Mouse (Mus musculus): ENCODE measurements around the gene Prm3. TPM values are rescaled to one million over a fixed set of nuclear protein-coding genes. Genes with fewer than 3 reads are reported as not detected.
"Not testable (repeated sequence)": the region's sequence is repeated elsewhere in the genome, so short reads cannot be mapped to it uniquely, and the experiment has no call there.

Gene Prm3
- polyA plus RNA-seq, 1 experiment from 2014 or later, result not detected

DNA sequence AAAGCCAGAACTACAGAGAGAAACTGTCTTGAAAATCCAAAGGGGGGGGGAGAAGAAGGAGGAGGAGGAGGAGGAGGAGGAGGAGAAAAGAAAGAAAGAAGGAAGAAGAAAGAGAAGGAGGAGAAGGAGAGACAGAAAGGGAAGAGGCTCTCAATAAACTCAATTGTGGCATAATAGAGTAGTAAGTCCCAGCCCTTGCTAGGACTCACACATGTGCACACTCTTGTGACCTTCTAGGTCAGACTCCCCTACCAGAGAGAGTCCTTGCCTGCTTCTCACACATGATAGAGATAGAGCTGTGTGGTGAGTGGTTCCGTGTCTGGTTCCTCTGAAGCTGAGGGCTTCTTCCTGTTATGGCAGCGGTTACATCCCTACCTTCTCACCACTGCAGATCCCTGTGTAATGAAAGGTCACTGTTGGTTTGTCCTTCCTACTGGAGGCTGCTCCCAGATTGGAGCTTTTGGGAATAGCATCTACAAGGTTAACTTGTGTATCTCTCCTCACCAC is 22.2 kb upstream of the Prm3 start, which contains the start of gene Gm11172:
Gene Gm11172 (plus strand): TSS at position 51 of the 507 bp plus-strand sequence.
- H3K9ac ChIP-seq (replicated peaks; ENCODE audit: low read depth, low read length), result no peak within 1 kb of the TSS
- no peak within 1 kb of the TSS for H3K4me2 ChIP-seq (ENCODE audit: low read length)
- H3K27me3 ChIP-seq (replicated peaks; ENCODE audit: control insufficient read depth, insufficient read depth, low read length), result no peaks in the 10 kb centered on the region
- ATAC-seq, result no peak
- H3K4me3 ChIP-seq (replicated peaks; ENCODE audit: low read length), result no peak within 1 kb of the TSS
- H3K4me1 ChIP-seq (replicated peaks; ENCODE audit: control insufficient read depth, insufficient read depth, low read length), result no peaks in the 10 kb centered on the region
- H3K27ac ChIP-seq (ENCODE audit: low read length), result no peak within 1 kb of the TSS
- 84% methylated on average over 2 of the region's 2 CpGs for WGBS
- no peaks in the 10 kb centered on the region for H3K9me3 ChIP-seq (ENCODE audit: control insufficient read depth, low read length)
- H3K36me3 ChIP-seq (ENCODE audit: control insufficient read depth, insufficient read depth), result no peaks in the 10 kb centered on the region

DNA sequence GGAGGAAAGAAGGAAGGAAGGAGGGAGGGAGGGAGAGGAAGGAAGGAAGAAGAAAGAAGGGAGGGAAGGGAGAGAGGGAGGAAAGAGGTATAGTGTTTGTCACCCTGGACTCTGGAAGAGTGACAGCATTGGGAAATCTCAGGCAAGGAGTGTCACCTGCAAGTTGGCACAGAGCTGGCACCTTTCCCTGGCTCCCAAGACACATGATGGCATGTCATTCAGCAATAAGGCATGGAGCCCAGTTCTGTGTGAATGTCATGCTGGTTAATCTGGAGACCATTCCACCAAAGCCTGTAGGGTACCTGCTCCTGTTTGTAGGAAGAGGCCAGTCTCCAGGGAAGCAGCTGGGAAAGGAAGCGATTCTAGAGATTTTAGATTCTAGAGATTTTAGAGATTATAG is 19.7 kb upstream of the Prm3 start:
- H3K4me2 ChIP-seq (ENCODE audit: low read length), result no peak overlapping the region
- no peak overlapping the region for H3K27ac ChIP-seq (ENCODE audit: low read length)
- no peak overlapping the region for H3K4me3 ChIP-seq (replicated peaks; ENCODE audit: low read length)
- H3K9ac ChIP-seq (replicated peaks; ENCODE audit: low read depth, low read length), result no peak overlapping the region
- 95% methylated on average over 1 of the region's 1 CpGs for WGBS
- no peaks in the 10 kb centered on the region for H3K4me1 ChIP-seq (replicated peaks; ENCODE audit: control insufficient read depth, insufficient read depth, low read length)
- H3K36me3 ChIP-seq (ENCODE audit: control insufficient read depth, insufficient read depth), result no peaks in the 10 kb centered on the region
- ATAC-seq, result no peak
- H3K27me3 ChIP-seq (replicated peaks; ENCODE audit: control insufficient read depth, insufficient read depth, low read length), result no peaks in the 10 kb centered on the region
- no peaks in the 10 kb centered on the region for H3K9me3 ChIP-seq (ENCODE audit: control insufficient read depth, low read length)

DNA sequence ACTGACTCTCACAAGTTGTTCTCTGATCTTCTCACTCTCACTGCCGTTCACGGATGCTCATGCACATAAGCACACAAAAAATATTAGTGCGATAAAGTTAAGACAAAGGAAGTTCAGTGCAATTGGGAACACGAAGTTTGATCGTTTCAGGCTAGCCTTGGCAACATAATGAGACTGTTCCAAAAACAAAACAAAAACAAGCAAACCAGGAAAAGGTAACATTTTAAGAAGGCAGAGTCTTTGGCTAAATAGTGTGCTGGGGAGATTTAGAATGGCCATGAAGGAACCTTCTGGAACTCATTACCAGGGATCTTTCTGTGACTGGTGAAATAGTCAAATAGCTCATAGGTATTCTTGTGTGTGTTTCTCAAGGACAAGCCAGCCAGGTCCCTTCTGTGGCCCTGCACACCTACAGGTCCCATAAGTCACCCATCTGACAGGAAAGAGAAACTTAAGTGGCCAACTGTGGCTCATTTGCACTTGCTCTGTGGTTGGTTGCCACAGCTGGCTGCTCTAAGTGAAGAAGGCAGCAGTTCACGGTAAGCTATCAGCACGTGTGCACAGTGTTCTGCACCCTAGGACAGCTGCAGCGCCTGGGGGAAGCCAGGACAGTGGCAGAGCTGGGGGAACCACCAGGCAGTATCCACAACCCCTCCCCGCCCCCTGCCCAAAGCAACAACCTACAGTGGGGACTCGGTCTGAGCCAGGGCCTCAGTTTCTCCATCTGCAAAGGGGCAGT is 15.2 kb upstream of the Prm3 start, which contains the start of gene Prm1:
Gene Prm1 (minus strand): TSS at position 51 of the 739 bp plus-strand sequence.
- 76% methylated on average over 10 of the region's 10 CpGs for WGBS
- Histone ChIP-seq H3K27me3 (replicated peaks; ENCODE audit: control insufficient read depth, insufficient read depth, low read length) (no peaks in the 10 kb centered on the region), H3K27ac (ENCODE audit: low read length) (no peak within 1 kb of the TSS), H3K9me3 (ENCODE audit: control insufficient read depth, low read length) (no peaks in the 10 kb centered on the region), H3K9ac (replicated peaks; ENCODE audit: low read depth, low read length) (no peak within 1 kb of the TSS), H3K4me1 (replicated peaks; ENCODE audit: control insufficient read depth, insufficient read depth, low read length) (no peaks in the 10 kb centered on the region), H3K36me3 (ENCODE audit: control insufficient read depth, insufficient read depth) (no peaks in the 10 kb centered on the region), H3K4me2 (ENCODE audit: low read length) (no peak within 1 kb of the TSS), H3K4me3 (replicated peaks; ENCODE audit: low read length) (no peak within 1 kb of the TSS)
- no peak for ATAC-seq

DNA sequence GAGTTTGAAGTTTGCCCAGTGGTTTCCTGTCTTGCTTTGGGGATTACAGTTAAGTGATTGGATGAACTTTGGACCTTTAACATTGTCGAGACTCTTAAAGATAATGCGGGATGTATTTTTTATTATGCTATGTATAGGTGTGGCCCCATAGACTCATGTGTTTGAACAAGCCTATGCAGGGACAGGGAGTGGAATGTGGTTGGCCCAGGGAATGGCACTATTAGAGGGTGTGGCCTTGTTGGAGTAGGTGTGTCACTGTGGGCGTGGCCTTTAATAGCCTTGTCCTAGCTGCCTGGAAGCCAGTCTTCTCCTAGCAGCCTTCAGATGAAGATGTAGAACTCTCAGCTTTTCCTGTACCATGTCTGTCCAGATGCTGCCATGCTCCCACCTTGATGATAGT is 11.7 kb upstream of the Prm3 start:
- H3K9me3 ChIP-seq (ENCODE audit: control insufficient read depth, low read length); ATAC-seq; H3K36me3 ChIP-seq (ENCODE audit: control insufficient read depth, insufficient read depth); H3K4me1 ChIP-seq (replicated peaks; ENCODE audit: control insufficient read depth, insufficient read depth, low read length); H3K27ac ChIP-seq (ENCODE audit: low read length); H3K4me3 ChIP-seq (replicated peaks; ENCODE audit: low read length); H3K27me3 ChIP-seq (replicated peaks; ENCODE audit: control insufficient read depth, insufficient read depth, low read length); H3K4me2 ChIP-seq (ENCODE audit: low read length); H3K9ac ChIP-seq (replicated peaks; ENCODE audit: low read depth, low read length): not testable (repeated sequence)
- WGBS, result 93% methylated on average over 3 of the region's 3 CpGs

DNA sequence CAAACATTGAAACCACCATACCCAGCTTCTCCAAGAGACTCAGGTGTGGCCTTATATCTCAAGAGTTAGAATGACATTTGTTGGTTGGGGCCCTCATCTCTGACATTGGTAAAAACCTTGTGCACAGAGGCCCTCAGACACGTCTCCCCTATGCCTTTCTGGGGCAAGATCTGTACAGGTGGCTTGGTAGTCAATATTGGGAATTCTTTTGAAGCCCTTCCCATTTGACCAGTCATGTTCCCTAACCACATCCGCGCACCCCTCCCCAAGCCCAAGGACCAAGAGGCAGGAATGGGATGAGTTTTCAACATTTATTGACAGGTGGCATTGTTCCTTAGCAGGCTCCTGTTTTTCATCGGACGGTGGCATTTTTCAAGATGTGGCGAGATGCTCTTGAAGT is 5.3 kb upstream of the Prm3 start, which contains the start of gene Prm2:
Gene Prm2 (minus strand): TSS at position 101 of the 400 bp plus-strand sequence.
- Histone ChIP-seq H3K27ac (ENCODE audit: low read length) (no peak within 1 kb of the TSS), H3K4me2 (ENCODE audit: low read length) (no peak within 1 kb of the TSS), H3K4me3 (replicated peaks; ENCODE audit: low read length) (no peak within 1 kb of the TSS), H3K9ac (replicated peaks; ENCODE audit: low read depth, low read length) (no peak within 1 kb of the TSS), H3K4me1 (replicated peaks; ENCODE audit: control insufficient read depth, insufficient read depth, low read length) (no peaks in the 10 kb centered on the region), H3K36me3 (ENCODE audit: control insufficient read depth, insufficient read depth) (no peaks in the 10 kb centered on the region), H3K9me3 (ENCODE audit: control insufficient read depth, low read length) (no peaks in the 10 kb centered on the region), H3K27me3 (replicated peaks; ENCODE audit: control insufficient read depth, insufficient read depth, low read length) (0 out of 2 replicates have a peak, but pooled peaks cover 3% of the 10 kb centered on the region)
- no peak for ATAC-seq
- 77% methylated on average over 6 of the region's 6 CpGs for WGBS

DNA sequence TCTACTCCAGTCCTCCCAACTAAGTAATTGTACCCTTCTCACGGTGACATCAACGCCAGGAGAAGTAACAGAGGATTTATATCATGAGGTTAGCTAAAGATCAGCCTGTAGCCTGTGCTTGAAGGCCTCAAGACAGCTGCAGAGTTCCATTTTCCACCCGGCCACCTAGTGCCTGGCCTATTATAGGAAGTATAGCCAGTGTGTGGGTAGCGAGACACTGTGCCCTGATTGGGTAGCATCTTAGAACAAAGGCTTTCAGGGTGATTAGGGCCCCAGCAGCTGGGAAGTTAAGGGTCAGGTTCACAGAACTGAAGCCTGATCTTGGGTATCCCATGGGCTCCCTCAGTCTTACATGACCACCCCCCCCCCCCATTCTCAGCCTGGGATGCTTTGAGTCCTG is 1.8 kb downstream of the Prm3 start:
- Histone ChIP-seq H3K9me3 (ENCODE audit: control insufficient read depth, low read length) (no peaks in the 10 kb centered on the region), H3K36me3 (ENCODE audit: control insufficient read depth, insufficient read depth) (no peaks in the 10 kb centered on the region), H3K4me3 (replicated peaks; ENCODE audit: low read length) (no peak overlapping the region), H3K27ac (ENCODE audit: low read length) (no peak overlapping the region), H3K4me1 (replicated peaks; ENCODE audit: control insufficient read depth, insufficient read depth, low read length) (peaks cover 14% of the 10 kb centered on the region), H3K4me2 (ENCODE audit: low read length) (no peak overlapping the region), H3K27me3 (replicated peaks; ENCODE audit: control insufficient read depth, insufficient read depth, low read length) (peaks cover 7% of the 10 kb centered on the region), H3K9ac (replicated peaks; ENCODE audit: low read depth, low read length) (no peak overlapping the region)
- ATAC-seq, result no peak
- WGBS, result 48% methylated on average over 4 of the region's 4 CpGs

DNA sequence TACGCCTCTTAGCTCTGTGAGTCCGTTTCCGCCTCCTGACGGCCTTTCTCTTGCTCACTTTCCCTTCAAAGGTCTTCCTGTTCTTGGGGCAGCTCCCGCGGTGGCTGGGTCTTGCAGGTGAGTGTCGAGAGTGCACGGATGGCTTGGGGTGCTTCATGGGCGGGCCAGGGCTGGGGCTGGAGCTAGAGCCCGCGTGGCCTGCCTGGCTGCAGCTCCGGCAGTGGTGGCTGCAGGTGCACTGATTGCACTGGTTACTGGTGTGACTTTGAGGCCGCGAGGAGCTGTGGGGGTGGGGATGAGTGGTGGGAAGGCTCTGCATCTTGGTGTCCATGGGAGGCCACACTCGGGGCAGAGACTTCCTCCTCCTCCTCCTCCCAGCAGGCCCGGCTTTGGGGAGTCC is 2.4 kb downstream of the Prm3 start, which contains the start of gene Tnp2:
Gene Tnp2 (minus strand): TSS at position 390 of the 400 bp plus-strand sequence.
- no peak within 1 kb of the TSS for H3K4me2 ChIP-seq (ENCODE audit: low read length)
- peaks cover 15% of the 10 kb centered on the region for H3K4me1 ChIP-seq (replicated peaks; ENCODE audit: control insufficient read depth, insufficient read depth, low read length)
- no peak within 1 kb of the TSS for H3K9ac ChIP-seq (replicated peaks; ENCODE audit: low read depth, low read length)
- WGBS, result 55% methylated on average over 16 of the region's 16 CpGs
- no peak within 1 kb of the TSS for H3K27ac ChIP-seq (ENCODE audit: low read length)
- no peak for ATAC-seq
- H3K27me3 ChIP-seq (replicated peaks; ENCODE audit: control insufficient read depth, insufficient read depth, low read length), result peaks cover 13% of the 10 kb centered on the region
- H3K9me3 ChIP-seq (ENCODE audit: control insufficient read depth, low read length), result no peaks in the 10 kb centered on the region
- H3K36me3 ChIP-seq (ENCODE audit: control insufficient read depth, insufficient read depth), result no peaks in the 10 kb centered on the region
- no peak within 1 kb of the TSS for H3K4me3 ChIP-seq (replicated peaks; ENCODE audit: low read length)

DNA sequence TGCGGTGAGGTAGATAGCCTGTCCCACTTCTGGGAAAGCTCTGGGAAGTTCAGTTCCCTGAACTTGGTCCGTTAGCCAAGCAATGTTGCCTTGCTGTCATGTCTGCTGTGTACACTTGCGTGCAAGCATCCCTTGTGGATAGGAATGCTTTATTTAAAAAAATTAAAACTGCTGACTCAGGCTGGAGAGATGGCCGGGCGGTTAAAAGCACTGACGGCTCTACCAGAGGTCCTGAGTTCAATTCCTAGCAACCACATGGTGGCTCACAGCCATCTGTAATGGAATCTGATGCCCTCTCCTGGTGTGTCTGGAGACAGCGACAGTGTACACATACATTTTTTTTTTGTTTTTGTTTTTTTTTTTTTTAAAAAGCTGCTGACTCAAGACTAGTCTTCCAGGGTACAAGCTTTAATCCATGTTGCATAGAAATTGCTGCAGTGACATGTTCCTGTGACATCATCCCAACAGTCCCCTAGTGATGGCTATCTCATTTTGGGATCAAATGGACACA is 3.1 kb downstream of the Prm3 start:
- WGBS, result 82% methylated on average over 7 of the region's 7 CpGs
- peaks cover 15% of the 10 kb centered on the region for H3K4me1 ChIP-seq (replicated peaks; ENCODE audit: control insufficient read depth, insufficient read depth, low read length)
- no peak overlapping the region for H3K4me3 ChIP-seq (replicated peaks; ENCODE audit: low read length)
- no peak overlapping the region for H3K9ac ChIP-seq (replicated peaks; ENCODE audit: low read depth, low read length)
- no peaks in the 10 kb centered on the region for H3K9me3 ChIP-seq (ENCODE audit: control insufficient read depth, low read length)
- no peak for ATAC-seq
- no peak overlapping the region for H3K27ac ChIP-seq (ENCODE audit: low read length)
- H3K27me3 ChIP-seq (replicated peaks; ENCODE audit: control insufficient read depth, insufficient read depth, low read length), result peaks cover 14% of the 10 kb centered on the region
- no peaks in the 10 kb centered on the region for H3K36me3 ChIP-seq (ENCODE audit: control insufficient read depth, insufficient read depth)
- no peak overlapping the region for H3K4me2 ChIP-seq (ENCODE audit: low read length)

DNA sequence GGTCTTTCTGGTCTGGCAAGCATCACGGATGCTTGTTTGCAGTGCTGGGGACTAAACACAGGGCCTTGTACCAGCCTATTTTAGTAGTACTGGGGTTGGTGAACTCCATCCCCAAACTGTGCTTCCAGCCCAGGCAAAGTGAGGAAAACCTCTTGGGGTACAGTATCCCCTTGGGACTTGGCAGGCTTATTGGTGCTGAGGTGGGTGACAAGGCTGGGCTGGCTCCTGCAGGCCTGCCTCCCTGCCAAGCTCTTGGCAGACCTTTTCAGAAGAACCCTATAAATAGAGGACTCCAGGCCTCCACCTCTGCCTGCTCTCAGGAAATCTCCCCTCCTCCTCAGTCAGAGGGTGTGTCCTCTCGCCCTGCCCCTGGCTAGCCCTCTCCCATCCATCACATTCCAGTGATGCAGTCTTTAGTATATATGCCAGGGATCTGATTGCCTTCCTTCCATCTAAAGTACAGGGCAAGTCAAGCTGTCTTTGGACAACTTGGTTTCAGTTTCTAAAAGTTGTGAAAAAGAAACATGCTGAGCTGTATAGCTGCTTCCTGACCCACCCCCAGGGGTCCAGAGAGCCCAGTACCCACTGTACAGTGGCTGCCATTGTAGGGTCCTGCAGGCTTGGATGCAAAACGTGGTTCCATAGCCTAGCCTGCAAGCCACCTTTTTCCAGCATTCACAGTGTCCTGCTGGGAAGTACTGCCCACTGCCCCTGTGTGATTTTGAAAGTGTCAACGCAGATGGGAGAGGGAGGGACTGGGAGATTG is 3.7 kb downstream of the Prm3 start:
- Histone ChIP-seq H3K27ac (ENCODE audit: low read length) (no peak overlapping the region), H3K36me3 (ENCODE audit: control insufficient read depth, insufficient read depth) (no peaks in the 10 kb centered on the region), H3K4me2 (ENCODE audit: low read length) (no peak overlapping the region), H3K9ac (replicated peaks; ENCODE audit: low read depth, low read length) (no peak overlapping the region), H3K27me3 (replicated peaks; ENCODE audit: control insufficient read depth, insufficient read depth, low read length) (peaks cover 14% of the 10 kb centered on the region), H3K9me3 (ENCODE audit: control insufficient read depth, low read length) (no peaks in the 10 kb centered on the region), H3K4me1 (replicated peaks; ENCODE audit: control insufficient read depth, insufficient read depth, low read length) (peaks cover 15% of the 10 kb centered on the region), H3K4me3 (replicated peaks; ENCODE audit: low read length) (no peak overlapping the region)
- 69% methylated on average over 4 of the region's 4 CpGs for WGBS
- ATAC-seq, result no peak

All from forebrain, embryonic 16.5 days (tissue).